ENCODE assay signal across 8 mouse cellular contexts in the genomic region with DNA sequence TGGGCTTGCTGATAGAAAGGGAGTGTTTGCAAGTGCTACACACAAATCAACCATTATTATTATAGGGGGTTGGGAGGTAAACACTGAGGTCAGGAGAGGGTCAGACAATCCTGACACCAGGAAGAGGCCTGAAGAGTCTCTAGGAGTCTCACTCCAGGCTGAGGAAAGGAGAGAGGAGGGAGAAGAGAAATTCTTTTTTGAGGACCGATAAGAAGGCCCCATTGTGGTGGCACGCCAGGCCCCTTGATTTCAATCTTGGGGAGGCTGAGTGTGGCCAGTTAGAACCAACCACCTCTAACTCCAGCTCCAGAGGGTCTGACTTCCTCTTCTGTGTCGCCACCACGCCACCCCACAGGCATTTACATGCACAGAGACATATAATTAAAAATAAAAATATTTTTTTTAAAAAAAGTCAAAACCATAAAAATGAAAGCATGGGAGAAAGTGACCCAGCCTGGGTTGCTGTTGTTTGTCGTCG. TPM values are rescaled to one million over a fixed set of nuclear protein-coding genes. Genes with fewer than 3 reads are reported as not detected.
DNase-seq lines count a peak whose midpoint lies in the region; ATAC-seq and TF ChIP-seq lines count a peak whose summit lies in the region.

No protein-coding gene starts in this region.

- no peaks in the 10 kb centered on the region for H3K27me3 ChIP-seq in heart, embryonic 16.5 days (ENCODE audit: control insufficient read depth, insufficient read depth, low read length)
- no peaks in the 10 kb centered on the region for H3K27me3 ChIP-seq in MEL (ENCODE audit: control insufficient read depth in 1 of 2, insufficient read depth in 2 of 2, low read length in 2 of 2)
- H3K27me3 ChIP-seq in forebrain, postnatal 0 days (ENCODE audit: insufficient read depth, low read length), result no peaks in the 10 kb centered on the region

- ATAC-seq in heart, embryonic 16.5 days (replicated peaks; ENCODE audit: extremely low read depth, insufficient read depth, low FRiP score), result no peak
- no peak for ATAC-seq in forebrain, postnatal 0 days

- H3K27ac ChIP-seq in heart, embryonic 16.5 days (ENCODE audit: low read length), result peak overlapping the region; percentile 56; the same call in 1 of the 2 replicates
- peak overlapping the region; percentile 89 for H3K27ac ChIP-seq in MEL (ENCODE audit: control insufficient read depth, low read depth, low read length)
- no peak overlapping the region for H3K27ac ChIP-seq in forebrain, postnatal 0 days (ENCODE audit: low read depth, low read length)
- H3K27ac ChIP-seq in macrophage, result peak overlapping the region; percentile 82

- WGBS in heart, embryonic 16.5 days, result 10% methylated on average over 6 of the region's 6 CpGs
- 16% methylated on average over 6 of the region's 6 CpGs for WGBS in forebrain, postnatal 0 days
- WGBS in macrophage (ENCODE audit: missing documents), result 2% methylated on average over 6 of the region's 6 CpGs

- peak overlapping the region; percentile 68 for H3K4me3 ChIP-seq in heart, embryonic 16.5 days (ENCODE audit: low read length)
- H3K4me3 ChIP-seq in MEL (ENCODE audit: control insufficient read depth in 1 of 2, insufficient read depth in 1 of 2, low read depth in 2 of 2, low read length in 2 of 2) (peak overlapping the region; percentile 70 to 76), macrophage (ENCODE audit: inconsistent target) (peak overlapping the region; percentile 75)
- H3K4me3 ChIP-seq in forebrain, postnatal 0 days (ENCODE audit: low read depth, low read length), result peak overlapping the region; percentile 67

- TF ChIP-seq EP300 in MEL (IDR thresholded peaks at IDR 0.05; ENCODE audit: low read depth in 1 of 2, low read length in 2 of 2), result peak in 1 of 2 experiments; percentile 46; a peak in 2 of 4 replicates

- no peak for TF ChIP-seq CTCF in MEL (IDR thresholded peaks at IDR 0.05 in 2 of 3, conservative IDR thresholded peaks at IDR 0.05 in 1 of 3; ENCODE audit: control insufficient read depth in 1 of 3, insufficient read depth in 1 of 3, low read depth in 2 of 3, low read length in 3 of 3, poor library complexity in 1 of 3, severe bottlenecking in 1 of 3)
- TF ChIP-seq CTCF in forebrain, postnatal 0 days (IDR thresholded peaks at IDR 0.05; ENCODE audit: low read depth), result no peak

- peak overlapping the region; percentile 81 for H3K4me2 ChIP-seq in heart, embryonic 16.5 days (ENCODE audit: low read depth, low read length)
- peak overlapping the region; percentile 91 for H3K4me2 ChIP-seq in forebrain, postnatal 0 days (ENCODE audit: low read depth)

- H3K79me2 ChIP-seq in MEL (ENCODE audit: control insufficient read depth, insufficient read depth, low read length, poor library complexity) (peaks cover 8% of the 10 kb centered on the region), macrophage (ENCODE audit: inconsistent target) (peaks cover 18% of the 10 kb centered on the region)

- peaks cover 30% of the 10 kb centered on the region for H3K4me1 ChIP-seq in heart, embryonic 16.5 days (ENCODE audit: control insufficient read depth, insufficient read depth, low read length)
- peaks cover 2 to 18% of the 10 kb centered on the region in 2 experiments; a peak in 3 of 4 replicates for H3K4me1 ChIP-seq in MEL (ENCODE audit: control insufficient read depth in 1 of 2, insufficient read depth in 2 of 2, low read length in 2 of 2)
- peaks cover 19% of the 10 kb centered on the region for H3K4me1 ChIP-seq in forebrain, postnatal 0 days (ENCODE audit: insufficient read depth)

- peak overlapping the region; percentile 72 for H3K9ac ChIP-seq in heart, embryonic 16.5 days (ENCODE audit: low read length)
- peak overlapping the region; percentile 74 for H3K9ac ChIP-seq in MEL (ENCODE audit: control insufficient read depth, low read depth, low read length, poor library complexity, severe bottlenecking)
- H3K9ac ChIP-seq in forebrain, postnatal 0 days, result no peak overlapping the region

- H3K9me3 ChIP-seq in heart, embryonic 16.5 days (replicated peaks; ENCODE audit: control insufficient read depth, low read length), result no peaks in the 10 kb centered on the region
- no peaks in the 10 kb centered on the region for H3K9me3 ChIP-seq in MEL (replicated peaks; ENCODE audit: insufficient read depth, low read length)
- H3K9me3 ChIP-seq in forebrain, postnatal 0 days (ENCODE audit: low read length), result no peaks in the 10 kb centered on the region

- H3K36me3 ChIP-seq in heart, embryonic 16.5 days (ENCODE audit: control insufficient read depth, insufficient read depth), result peaks cover 8% of the 10 kb centered on the region
- peaks cover 0 to 11% of the 10 kb centered on the region in 2 experiments; a peak in 2 of 4 replicates for H3K36me3 ChIP-seq in MEL (ENCODE audit: control insufficient read depth in 1 of 2, insufficient read depth in 2 of 2, low read length in 2 of 2)
- no peaks in the 10 kb centered on the region for H3K36me3 ChIP-seq in forebrain, postnatal 0 days (ENCODE audit: insufficient read depth)
- H3K36me3 ChIP-seq in macrophage (ENCODE audit: inconsistent target), result no peaks in the 10 kb centered on the region

- TF ChIP-seq POLR2A in MEL (IDR thresholded peaks at IDR 0.05; ENCODE audit: control insufficient read depth in 1 of 2, insufficient read depth in 1 of 2, low read depth in 1 of 2, low read length in 2 of 2, poor library complexity in 1 of 2), result no peak; a peak in 1 of 4 replicates

- no peak for DNase-seq in heart, adult 11 months
- peak; percentile 87 for DNase-seq in MEL (ENCODE audit: low read depth, low spot score)
- no peak for DNase-seq in forebrain, postnatal 0 days
- DNase-seq in urinary bladder, postnatal 14 days (ENCODE audit: low spot score), result no peak
- no peak for DNase-seq in gastrocnemius, postnatal 4 days (ENCODE audit: low spot score in 2 of 2)
- DNase-seq in urinary bladder, postnatal 36 days (ENCODE audit: low spot score in 2 of 2), result no peak

- TF ChIP-seq RAD21 in MEL (IDR thresholded peaks at IDR 0.05; ENCODE audit: low read depth, low read length), result no peak

TF ChIP-seq in MEL, 35 proteins besides CTCF, POLR2A, EP300 and RAD21 (continues in another document):
- no peak for TF ChIP-seq MAFK (IDR thresholded peaks at IDR 0.05; ENCODE audit: borderline replicate concordance, low read depth, low read length)
- peak; percentile 63; the same call in 1 of the 2 replicates for TF ChIP-seq BHLHE40 (IDR thresholded peaks at IDR 0.05; ENCODE audit: borderline replicate concordance, low read depth, low read length)
- TF ChIP-seq RCOR1 (IDR thresholded peaks at IDR 0.05; ENCODE audit: low read depth, low read length), result 0 out of 2 replicates have a peak, but pooled peaks have one; percentile 23
- peak; percentile 58; the same call in 1 of the 2 replicates for TF ChIP-seq MYC (IDR thresholded peaks at IDR 0.05; ENCODE audit: low read depth, low read length)
- TF ChIP-seq POLR2AphosphoS2 (IDR thresholded peaks at IDR 0.05; ENCODE audit: low read length), result no peak
- no peak for TF ChIP-seq USF1 (IDR thresholded peaks at IDR 0.05; ENCODE audit: low read depth, low read length)
- TF ChIP-seq SIN3A (IDR thresholded peaks at IDR 0.05; ENCODE audit: low read length), result no peak
- no peak; the same call in 1 of the 2 replicates for TF ChIP-seq MAZ (IDR thresholded peaks at IDR 0.05; ENCODE audit: low read depth, low read length)
- TF ChIP-seq NELFE (IDR thresholded peaks at IDR 0.05; ENCODE audit: low read depth, low read length), result no peak
- peak; percentile 75 for TF ChIP-seq GATA1 (IDR thresholded peaks at IDR 0.05; ENCODE audit: low read depth, low read length)
- no peak for TF ChIP-seq ETS1 (IDR thresholded peaks at IDR 0.05; ENCODE audit: low read depth, low read length)
- TF ChIP-seq CHD1 (IDR thresholded peaks at IDR 0.05; ENCODE audit: low read depth, low read length), result no peak
- no peak for TF ChIP-seq USF2 (IDR thresholded peaks at IDR 0.05; ENCODE audit: borderline replicate concordance in 1 of 2, insufficient read depth in 1 of 2, low read depth in 1 of 2, low read length in 2 of 2)
- no peak for TF ChIP-seq HCFC1 (IDR thresholded peaks at IDR 0.05; ENCODE audit: low read depth, low read length)
- TF ChIP-seq NRF1 (IDR thresholded peaks at IDR 0.05; ENCODE audit: insufficient read depth, low read depth, low read length, poor library complexity, severe bottlenecking), result no peak
- no peak for TF ChIP-seq ZMIZ1 (IDR thresholded peaks at IDR 0.05; ENCODE audit: low read depth, low read length)
- TF ChIP-seq ZKSCAN1 (IDR thresholded peaks at IDR 0.05; ENCODE audit: low read depth, low read length), result no peak

RNA-seq across cellular contexts. Expression of gene Pimreg, which starts 0.5 kb away (rescaled TPM):
- polyA plus RNA-seq in heart, embryonic 16.5 days (2015; fragmentation: Nextera tagmentation; extraction: Ambion mirVana), result 67.0 and 74.3 TPM in 2 replicates
- total RNA-seq in MEL (2012; rRNA removed), result 24.3 and 25.8 TPM in 2 replicates
- polyA plus RNA-seq in MEL (2012; ENCODE audit: insufficient read depth in 1 of 2, insufficient read length in 2 of 2, low read depth in 1 of 2, low replicate concordance in 2 of 2, missing spikeins in 1 of 2) (10 to 100 TPM in 1 of 2 experiments, not detected in 1; 45.3 TPM), macrophage (2018) (0.34 to 6.0 TPM (median 2.8 TPM) in 3 replicates)
- 13.2 and 14.9 TPM in 2 replicates for total RNA-seq in forebrain, postnatal 0 days (2014; rRNA removed)
- 20.6 and 22.0 TPM in 2 replicates for polyA plus RNA-seq in forebrain, postnatal 0 days (2015; fragmentation: Nextera tagmentation; extraction: Ambion mirVana)
- 10 to 100 TPM in 1 of 26 experiments, 1 to 10 TPM in 13, under 1 TPM in 4, not detected in 8; 0.56 to 19.0 (median 2.3) TPM for total RNA-seq in macrophage (2018; cell fraction: chromatin; rRNA removed)
- 1 to 10 TPM in 13 of 26 experiments, under 1 TPM in 12, not detected in 1; 0.18 to 5.1 (median 1.0) TPM for total RNA-seq in macrophage (2018; cell fraction: cytosol; rRNA removed)
- 10 to 100 TPM in 1 of 26 experiments, 1 to 10 TPM in 12, under 1 TPM in 7, not detected in 6; 0.37 to 13.0 (median 1.4) TPM for total RNA-seq in macrophage (2018; cell fraction: nucleus; rRNA removed)
- 10 to 100 TPM; 21.3 to 30.0 TPM for total RNA-seq in gastrocnemius, postnatal 4 days (2021)

RNA-seq across cellular contexts. Expression of gene Aipl1, which starts 4.0 kb away (rescaled TPM):
- 0.12 and 0.36 TPM in 2 replicates for polyA plus RNA-seq in heart, embryonic 16.5 days (2015; fragmentation: Nextera tagmentation; extraction: Ambion mirVana)
- total RNA-seq in MEL (2012; rRNA removed), result 0.39 and 0.42 TPM in 2 replicates
- polyA plus RNA-seq in MEL (2012; ENCODE audit: insufficient read depth in 1 of 2, insufficient read length in 2 of 2, low read depth in 1 of 2, low replicate concordance in 2 of 2, missing spikeins in 1 of 2) (under 1 TPM in 1 of 2 experiments, not detected in 1; 0.58 TPM), macrophage (2018) (0.14 TPM in 2 of 3 replicates, not detected in the other)
- 0.19 and 0.31 TPM in 2 replicates for total RNA-seq in forebrain, postnatal 0 days (2014; rRNA removed)
- polyA plus RNA-seq in forebrain, postnatal 0 days (2015; fragmentation: Nextera tagmentation; extraction: Ambion mirVana), result 0.23 and 0.33 TPM in 2 replicates
- total RNA-seq in macrophage (2018; cell fraction: chromatin; rRNA removed), result 1 to 10 TPM in 1 of 26 experiments, under 1 TPM in 16, not detected in 9; 0.25 to 1.2 (median 0.37) TPM
- under 1 TPM; 0.06 to 0.34 (median 0.19) TPM for total RNA-seq in macrophage (2018; cell fraction: cytosol; rRNA removed)
- total RNA-seq in macrophage (2018; cell fraction: nucleus; rRNA removed), result under 1 TPM in 18 of 26 experiments, not detected in 8; 0.17 to 0.73 (median 0.36) TPM
- total RNA-seq in gastrocnemius, postnatal 4 days (2021), result under 1 TPM; 0.26 to 0.29 TPM
